Mouse (Mus musculus) spleen, adult 2 months (tissue): ENCODE results near the gene Hba-x. TPM values are rescaled to one million over a fixed set of nuclear protein-coding genes. Genes with fewer than 3 reads are reported as not detected.

Experiments used
- DNase-seq, 2 experiments: peaks; one replicate each; pipeline versions ENCODE4 v3.0.0 to v3.0.0-alpha.2; 2012 to 2021; ENCODE audit warnings: low spot score in 2 of 2, low read depth in 1 of 2
- H3K27ac ChIP-seq: fragments of 200-500 bp; 2 replicates; pipeline ENCODE4 v1.5.1; 2012; ENCODE audit warnings: low read length, inconsistent platforms; ENCODE audit not compliant: insufficient read depth
- H3K27me3 ChIP-seq: fragments of 200-500 bp; 2 replicates; pipeline ENCODE4 v1.6.1; 2012; ENCODE audit warnings: mild to moderate bottlenecking, moderate library complexity, low read length, inconsistent platforms; ENCODE audit not compliant: control insufficient read depth, insufficient read depth
- H3K36me3 ChIP-seq: fragments of 200-500 bp; 2 replicates; pipeline ENCODE4 v1.6.1; 2012; ENCODE audit warnings: mild to moderate bottlenecking, low read length, inconsistent platforms; ENCODE audit not compliant: control insufficient read depth, insufficient read depth
- H3K4me1 ChIP-seq: fragments of 200-500 bp; 2 replicates; pipeline ENCODE4 v1.6.1; 2011; ENCODE audit warnings: inconsistent platforms; ENCODE audit not compliant: control insufficient read depth, insufficient read depth, insufficient read length
- H3K4me3 ChIP-seq: fragments of 200-500 bp; 2 replicates; pipeline ENCODE4 v1.5.1; 2011; ENCODE audit warnings: mild to moderate bottlenecking, inconsistent platforms; ENCODE audit not compliant: insufficient read depth, insufficient read length; ENCODE audit errors: extremely low read depth
- CTCF ChIP-seq: fragments of 200-500 bp; IDR thresholded peaks from 2 replicates; pipeline ENCODE4 v1.5.1; 2011; ENCODE audit warnings: mild to moderate bottlenecking, inconsistent platforms; ENCODE audit not compliant: insufficient read depth, insufficient read length, insufficient replicate concordance; ENCODE audit errors: extremely low read depth
- POLR2A ChIP-seq: fragments of 200-500 bp; IDR thresholded peaks from 2 replicates; pipeline ENCODE4 v1.6.1; 2011; ENCODE audit warnings: low read depth, low read length, inconsistent platforms
- WGBS: fragments of 180-500 bp; shearing (Covaris S2); methylation state at CpG from one replicate; pipeline ENCODE4 v1.1.7; 2018; 5-methylcytosine and 5-hydroxymethylcytosine counted together
- polyA plus RNA-seq: library from polyadenylated mRNA; depleted of rRNA; stranded (reverse); fragments of >200 nt; gene quantifications from 2 replicates; pipeline ENCODE4 v1.2.3, GENCODE M21; 2012

Hba-x gene
- polyA plus RNA-seq, 1 experiment = 0.21 TPM

- Histone ChIP-seq H3K27ac (no peak overlapping the region), H3K4me1 (no peaks in the 10 kb centered on the region), H3K36me3 (peaks cover 10% of the 10 kb centered on the region), H3K27me3 (no peaks in the 10 kb centered on the region), H3K4me3 (no peak overlapping the region)
- WGBS = 92% methylated on average over 10 of the region's 10 CpGs
- TF ChIP-seq CTCF (no peak), POLR2A (no peak)
- DNase-seq = no peak
These were observed 13.4 kb upstream of the Hba-x start for GRCm38 (mm10) chr11:32262674-32263415.

GRCm38 (mm10) chr11:32265117-32265738, 11.0 kb upstream of the Hba-x start:
- no peak overlapping the region for H3K27ac ChIP-seq

DNA sequence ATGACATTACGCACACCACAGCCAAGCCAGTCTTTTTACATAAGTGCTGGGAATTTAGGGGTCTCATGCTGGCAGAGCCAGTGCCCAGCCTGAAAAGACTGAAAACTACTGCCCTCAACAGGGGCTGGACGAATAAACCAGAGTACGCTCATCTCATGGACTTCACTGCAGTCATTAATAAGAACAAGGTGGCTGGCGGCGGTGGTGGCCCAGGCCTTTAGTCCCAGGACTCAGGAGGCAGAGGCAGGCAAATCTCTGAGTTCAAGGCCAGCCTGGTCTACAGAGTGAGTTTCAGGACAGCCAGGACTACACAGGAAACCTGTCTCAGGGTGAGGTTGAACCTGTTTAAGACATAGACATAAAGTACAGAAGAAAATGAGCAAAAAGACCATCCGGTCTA, 10.0 kb upstream of the Hba-x start:
- Histone ChIP-seq H3K36me3 (peaks cover 5% of the 10 kb centered on the region), H3K27ac (peak overlapping the region; percentile 23; the same call in 1 of the 2 replicates), H3K4me1 (0 out of 2 replicates have a peak, but pooled peaks cover 2% of the 10 kb centered on the region), H3K4me3 (no peak overlapping the region), H3K27me3 (no peaks in the 10 kb centered on the region)
- TF ChIP-seq POLR2A (no peak), CTCF (no peak)
- WGBS = 92% methylated on average over 6 of the region's 6 CpGs
- no peak for DNase-seq

More at GRCm38 (mm10) chr11:32265117-32265738, 11.0 kb upstream of the Hba-x start:
- Histone ChIP-seq H3K4me3 (no peak overlapping the region), H3K36me3 (peaks cover 10% of the 10 kb centered on the region), H3K27me3 (no peaks in the 10 kb centered on the region), H3K4me1 (0 out of 2 replicates have a peak, but pooled peaks cover 2% of the 10 kb centered on the region)
- DNase-seq = no peak
- no peak for TF ChIP-seq POLR2A
- no peak for TF ChIP-seq CTCF
- 71% methylated on average over 3 of the region's 3 CpGs for WGBS

- DNase-seq = no peak
- Histone ChIP-seq H3K27me3 (no peaks in the 10 kb centered on the region), H3K36me3 (peaks cover 2% of the 10 kb centered on the region), H3K4me1 (0 out of 2 replicates have a peak, but pooled peaks cover 2% of the 10 kb centered on the region), H3K27ac (peak overlapping the region; percentile 81; the same call in 1 of the 2 replicates), H3K4me3 (peak overlapping the region; percentile 73)
- no peak for TF ChIP-seq CTCF
- TF ChIP-seq POLR2A = no peak
- 29% methylated on average over 6 of the region's 6 CpGs for WGBS
These were observed 9.4 kb upstream of the Hba-x start for GRCm38 (mm10) chr11:32266776-32267175.

DNA sequence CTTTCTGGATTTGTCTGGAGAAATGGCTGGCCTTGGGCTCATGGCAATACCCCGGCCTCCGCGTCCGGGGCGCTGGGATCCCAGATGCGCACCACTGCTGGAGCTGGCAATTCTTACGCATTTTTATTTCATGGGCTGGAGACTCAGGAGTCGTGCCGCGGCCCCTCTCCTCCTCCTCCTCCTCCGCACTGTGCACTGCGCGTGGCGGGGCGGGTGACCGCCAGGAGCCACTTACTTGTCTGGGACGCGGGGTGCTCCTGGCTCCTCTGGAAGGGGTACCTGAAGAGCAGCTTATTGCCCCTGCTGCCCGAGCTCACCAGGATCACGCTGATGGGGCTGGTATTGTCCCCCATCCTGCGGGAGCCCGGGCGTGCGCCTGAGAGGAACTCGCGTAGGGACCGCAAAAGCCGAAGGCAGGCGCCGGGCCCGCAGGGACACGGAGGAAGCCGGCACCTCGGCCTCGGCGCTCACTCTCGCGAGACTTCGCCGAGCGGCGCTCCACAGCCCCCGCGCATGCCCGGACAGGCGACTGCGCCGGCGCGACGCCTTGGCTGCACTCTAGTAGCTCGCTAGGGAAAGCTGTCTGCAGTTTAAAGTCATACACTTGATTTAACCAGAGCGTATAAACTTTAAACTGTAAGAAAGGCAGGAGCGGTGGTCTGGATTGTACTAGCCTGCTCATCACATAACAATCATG, 8.9 kb upstream of the Hba-x start, which contains the start of gene Nprl3:
Nprl3 (minus strand) TSS at position 520 of the 697 bp plus-strand sequence.
- Histone ChIP-seq H3K4me3 (peak within 1 kb of the TSS; percentile 73), H3K4me1 (0 out of 2 replicates have a peak, but pooled peaks cover 2% of the 10 kb centered on the region), H3K27ac (peak within 1 kb of the TSS; percentile 81), H3K27me3 (no peaks in the 10 kb centered on the region), H3K36me3 (no peaks in the 10 kb centered on the region)
- WGBS = under 1% methylated on average over 54 of the region's 54 CpGs
- peak; percentile 84 to 95 for DNase-seq
- TF ChIP-seq CTCF (no peak), POLR2A (peak; percentile 85)

- no peak overlapping the region for H3K4me3 ChIP-seq
These were observed 8.2 kb upstream of the Hba-x start for GRCm38 (mm10) chr11:32267964-32268363.

More at GRCm38 (mm10) chr11:32267964-32268363, 8.2 kb upstream of the Hba-x start:
- Histone ChIP-seq H3K27ac (peak overlapping the region; percentile 81), H3K4me1 (0 out of 2 replicates have a peak, but pooled peaks cover 2% of the 10 kb centered on the region), H3K27me3 (no peaks in the 10 kb centered on the region), H3K36me3 (no peaks in the 10 kb centered on the region)
- no peak for DNase-seq
- TF ChIP-seq CTCF (no peak), POLR2A (no peak)
- 36% methylated on average over 5 of the region's 5 CpGs for whole genome bisulfite sequencing
